Mouse (Mus musculus) CD4-positive, CD25-positive, alpha-beta regulatory T cell, adult 2 months (primary cell): ENCODE results near the gene Lrmda.

ENCODE experiments used
- DNase-seq: peaks from one replicate; pipeline ENCODE4 v3.0.0-alpha.2; 2012; ENCODE audit warnings: low read depth, low spot score

Lrmda gene

GRCm38 (mm10) chr14:22930488-22931046 lies 911.1 kb downstream of the Lrmda start:
- no peak for DNase-seq

GRCm38 (mm10) chr14:22931114-22931822 lies 911.8 kb downstream of the Lrmda start:
- DNase-seq, result no peak

- no peak for DNase-seq
Measured at GRCm38 (mm10) chr14:22936701-22937100, 917.2 kb downstream of the Lrmda start.

- DNase-seq, result no peak
Measured at GRCm38 (mm10) chr14:22940576-22940975, 921.1 kb downstream of the Lrmda start.

- no peak for DNase-seq
Measured at GRCm38 (mm10) chr14:22942569-22942968, 923.1 kb downstream of the Lrmda start.

- no peak for DNase-seq
Measured at GRCm38 (mm10) chr14:22949466-22949865, 930.0 kb downstream of the Lrmda start.

- no peak for DNase-seq
Measured at GRCm38 (mm10) chr14:22952981-22953380, 933.5 kb downstream of the Lrmda start.

GRCm38 (mm10) chr14:22960166-22960565 lies 940.7 kb downstream of the Lrmda start:
- DNase-seq, result no peak

GRCm38 (mm10) chr14:22964796-22965660 lies 945.5 kb downstream of the Lrmda start:
- DNase-seq, result no peak

- DNase-seq, result no peak
Measured at GRCm38 (mm10) chr14:22968705-22969104, 949.2 kb downstream of the Lrmda start.

- DNase-seq, result no peak
Measured at GRCm38 (mm10) chr14:22986736-22987135, 967.2 kb downstream of the Lrmda start.

- DNase-seq, result no peak
Measured at GRCm38 (mm10) chr14:22988090-22988669, 968.7 kb downstream of the Lrmda start.

- no peak for DNase-seq
Measured at GRCm38 (mm10) chr14:22995184-22995935, 975.8 kb downstream of the Lrmda start.

GRCm38 (mm10) chr14:22998906-22999305 lies 979.4 kb downstream of the Lrmda start:
- DNase-seq, result no peak

- no peak for DNase-seq
Measured at GRCm38 (mm10) chr14:23011989-23012388, 992.5 kb downstream of the Lrmda start.

GRCm38 (mm10) chr14:23014747-23015286 lies 995.3 kb downstream of the Lrmda start:
- DNase-seq, result no peak

GRCm38 (mm10) chr14:23015321-23016067 lies 996.0 kb downstream of the Lrmda start:
- DNase-seq, result no peak

GRCm38 (mm10) chr14:23016068-23016611 lies 996.6 kb downstream of the Lrmda start:
- no peak for DNase-seq

- DNase-seq, result no peak
Measured at GRCm38 (mm10) chr14:23041002-23041401, 1021.5 kb downstream of the Lrmda start.

- DNase-seq, result no peak
Measured at GRCm38 (mm10) chr14:23045322-23045721, 1025.8 kb downstream of the Lrmda start.
